Mouse (Mus musculus) spleen, adult 2 months (tissue): ENCODE measurements around the gene Fzr1.

ENCODE experiments used
- CTCF ChIP-seq: fragments of 200-500 bp; IDR thresholded peaks from 2 replicates; pipeline ENCODE4 v1.5.1; 2011; ENCODE audit warnings: mild to moderate bottlenecking, inconsistent platforms; ENCODE audit not compliant: insufficient read depth, insufficient read length, insufficient replicate concordance; ENCODE audit errors: extremely low read depth
- POLR2A ChIP-seq: fragments of 200-500 bp; IDR thresholded peaks from 2 replicates; pipeline ENCODE4 v1.6.1; 2011; ENCODE audit warnings: low read depth, low read length, inconsistent platforms

- TF ChIP-seq POLR2A: no peak
- TF ChIP-seq CTCF: no peak
These were observed 61.0 kb downstream of the Fzr1 start for GRCm38 (mm10) chr10:81317273-81317672.
